Mouse (Mus musculus) adrenal gland (tissue): ENCODE results near the gene Tprgl.

Experiments used
- intact Hi-C: fragments of 180-260 bp; cut with DNase I; formaldehyde crosslinking; loops from one replicate; pipeline ENCODE4 v1.15.1; 2025

Tprgl gene

DNA sequence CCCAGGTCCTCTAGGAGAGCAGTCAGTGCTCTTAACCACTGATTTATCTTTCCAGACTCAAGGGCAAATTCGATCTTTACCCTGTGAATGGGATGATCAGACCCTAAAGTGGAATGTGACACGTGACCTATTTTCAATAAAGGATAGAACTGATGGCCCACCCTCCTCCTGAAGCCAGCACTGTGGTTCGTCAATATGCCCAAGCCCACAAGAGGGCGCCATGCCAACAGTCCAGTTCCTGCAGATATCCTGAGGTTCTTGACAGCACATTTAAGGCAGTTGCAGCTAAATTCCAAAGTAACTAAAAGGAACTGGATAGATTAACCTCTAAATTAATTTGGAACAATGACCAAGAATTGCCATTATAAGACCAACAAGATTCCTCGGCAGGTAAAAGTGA is 6.6 kb upstream of the Tprgl start:
- intact Hi-C loops = loop anchor here (2.0 to 5.0 kb wide), 2 partner anchors 40 to 135 kb away; partner anchors contain the start of gene Arhgef16

DNA sequence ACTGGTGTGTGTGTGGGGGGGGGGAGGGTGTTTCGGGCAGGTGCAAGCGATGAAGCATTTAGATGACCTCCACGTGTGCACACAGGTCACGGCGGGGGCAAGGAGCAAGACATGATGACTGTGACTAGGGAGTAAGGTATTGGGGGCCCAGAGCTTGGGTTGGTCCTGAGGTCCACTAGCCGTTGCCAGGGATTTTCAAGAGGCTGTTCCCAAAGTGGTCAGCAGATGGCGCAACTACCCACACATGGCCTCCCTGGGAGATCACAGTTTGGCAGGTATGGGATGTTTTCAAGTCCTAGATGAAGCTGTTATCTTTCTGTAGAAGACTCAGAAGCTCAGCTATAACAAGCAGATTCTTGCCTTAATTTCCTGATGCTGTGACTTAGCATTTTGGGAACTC is 2.8 kb upstream of the Tprgl start:
- intact Hi-C loops = no loop called here

DNA sequence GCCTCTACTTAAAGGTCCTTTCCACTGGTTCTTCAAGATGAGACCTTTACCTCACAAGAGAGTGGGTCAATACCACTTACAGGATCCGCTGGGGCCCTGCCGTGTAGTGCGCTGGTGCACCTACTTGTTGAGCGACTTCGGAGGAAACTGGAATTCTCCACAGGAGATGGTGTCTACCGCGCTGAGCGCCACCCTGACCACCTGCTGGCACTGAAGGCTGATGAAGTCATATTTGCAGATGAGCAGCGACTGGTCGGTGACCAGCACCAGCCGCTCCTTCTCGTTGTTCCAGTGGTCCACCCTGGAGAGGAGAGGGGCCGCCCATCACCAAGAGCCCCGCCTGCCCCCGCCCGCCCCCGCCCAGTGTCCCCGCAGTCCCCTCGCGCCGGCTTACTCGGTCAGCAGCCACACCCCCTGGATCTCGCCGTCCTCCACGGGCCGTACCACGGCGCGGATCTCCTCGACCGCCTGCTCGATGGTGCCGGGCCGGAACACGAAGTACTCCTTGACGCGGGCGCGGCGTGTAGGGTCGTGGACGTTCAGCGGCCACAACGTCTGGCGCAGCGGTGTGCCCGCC is 417 bp downstream of the Tprgl start:
- intact Hi-C loops = no loop called here

GRCm38 (mm10) chr4:154159002-154159401 is 1.5 kb downstream of the Tprgl start:
- intact Hi-C loops = no loop called here

DNA sequence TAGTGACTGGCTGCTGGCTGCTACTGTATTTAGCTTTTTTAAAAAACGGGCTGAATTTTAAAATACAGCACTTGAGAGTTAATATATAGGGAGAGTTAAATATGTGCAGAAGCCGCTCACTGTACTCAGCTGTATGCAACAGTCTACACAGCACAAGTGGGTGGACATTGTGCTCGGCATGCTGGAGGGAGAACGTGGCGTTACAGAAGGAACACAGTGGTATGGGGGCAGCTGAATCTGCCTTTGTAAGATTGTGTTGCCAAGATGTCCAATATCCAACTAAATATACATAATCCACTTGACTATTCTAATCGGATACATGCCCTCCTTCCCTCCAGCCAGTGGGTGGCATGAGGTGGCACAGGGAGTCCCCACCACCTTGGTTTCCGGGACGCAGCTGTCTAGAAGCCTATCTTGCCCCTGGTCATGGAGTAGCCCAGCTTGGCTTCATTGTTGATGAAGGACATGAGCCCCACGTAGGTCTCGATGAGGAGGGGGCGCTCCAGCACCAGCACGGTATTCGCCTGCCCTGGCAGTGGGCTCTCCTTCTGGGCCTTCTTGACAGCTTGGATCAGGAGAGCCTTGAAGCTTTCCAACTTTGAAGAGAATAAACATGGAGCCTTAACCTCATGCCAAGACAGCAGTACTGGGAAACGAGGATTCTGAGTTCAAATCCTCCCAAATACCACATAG is 2.4 kb downstream of the Tprgl start:
- intact Hi-C loops = no loop called here

- intact Hi-C loops = no loop called here
Measured at GRCm38 (mm10) chr4:154156050-154156449, 4.4 kb downstream of the Tprgl start.

GRCm38 (mm10) chr4:154154104-154154503 is 6.4 kb downstream of the Tprgl start:
- intact Hi-C loops = no loop called here

GRCm38 (mm10) chr4:154146342-154146741 is 14.1 kb downstream of the Tprgl start:
- intact Hi-C loops = loop anchor here (10.0 kb wide), 1 partner anchor 172 kb away; the partner anchor contains the start of genes Cep104 and Dffb

DNA sequence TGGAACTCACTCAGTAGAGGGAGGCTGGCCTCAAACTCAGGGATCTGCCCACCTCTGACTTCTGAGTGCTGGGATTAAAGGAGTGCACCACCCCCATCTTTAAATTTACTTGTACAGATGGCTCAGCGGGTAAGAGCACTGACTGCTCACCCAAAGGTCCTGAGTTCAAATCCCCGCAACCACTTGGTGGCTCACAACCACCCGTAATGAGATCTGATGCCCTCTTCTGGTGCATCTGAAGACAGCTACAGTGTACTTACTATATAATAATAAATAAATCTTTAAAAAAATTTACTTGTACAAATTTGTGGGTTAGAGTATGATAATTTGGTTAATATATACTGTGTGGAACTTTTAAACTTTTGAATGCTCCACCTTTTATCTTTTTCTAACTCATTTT is 15.8 kb downstream of the Tprgl start:
- intact Hi-C loops = loop anchor here (5.0 to 10.0 kb wide), 2 partner anchors 132 to 170 kb away; partner anchors contain the start of genes Cep104, Dffb and Lrrc47

GRCm38 (mm10) chr4:154142211-154143040 is 18.0 kb downstream of the Tprgl start, which contains the start of gene Wrap73:
Gene Wrap73 (plus strand): TSS chr4:154142372.
- intact Hi-C loops = loop anchor here (5.0 to 10.0 kb wide), 2 partner anchors 130 to 168 kb away; partner anchors contain the start of genes Cep104, Dffb and Lrrc47

GRCm38 (mm10) chr4:154141009-154141867 is 19.2 kb downstream of the Tprgl start:
- intact Hi-C loops = loop anchor here (5.0 to 10.0 kb wide), 2 partner anchors 129 to 166 kb away; partner anchors contain the start of genes Cep104, Dffb and Lrrc47

DNA sequence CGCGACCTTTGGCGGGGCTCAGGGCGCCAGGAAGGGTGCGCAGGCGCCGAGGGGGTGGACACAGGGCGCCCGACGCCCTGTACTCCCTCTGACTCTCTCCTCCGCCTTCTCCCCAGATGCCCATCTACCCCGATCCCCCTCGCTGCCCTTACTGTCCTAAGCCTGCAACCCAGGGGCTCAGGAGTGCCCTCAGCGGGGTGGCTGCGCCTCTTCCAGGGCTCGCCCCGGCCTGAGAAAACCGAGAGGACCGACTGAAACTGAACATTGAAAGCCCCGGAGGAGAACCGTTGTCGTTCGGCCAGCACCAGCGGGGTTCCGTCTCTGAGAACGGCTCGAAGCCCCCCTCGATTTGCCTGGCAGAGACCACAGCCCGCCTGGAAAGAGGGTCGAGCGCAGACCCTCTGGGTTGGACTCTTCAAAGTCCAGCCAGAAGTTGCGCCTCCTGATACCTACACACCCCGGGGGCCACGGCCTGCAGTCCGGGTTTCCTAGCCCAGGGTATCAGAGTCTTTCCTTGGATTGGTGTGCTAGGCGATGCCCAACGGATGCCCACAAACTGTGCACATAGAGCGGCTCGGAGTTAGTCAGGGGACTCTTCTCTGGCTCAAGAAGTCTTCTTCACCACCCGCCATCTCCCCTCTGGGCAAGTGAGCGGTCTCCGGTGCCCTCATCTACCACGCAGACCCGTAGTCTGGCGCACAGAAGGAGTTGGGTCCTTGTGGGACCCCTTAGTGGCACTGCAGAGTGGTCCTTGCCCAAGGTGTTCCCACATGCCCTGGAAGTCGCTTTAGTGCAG is 20.1 kb downstream of the Tprgl start:
- intact Hi-C loops = loop anchor here (5.0 to 10.0 kb wide), 2 partner anchors 128 to 166 kb away; partner anchors contain the start of genes Cep104, Dffb and Lrrc47

DNA sequence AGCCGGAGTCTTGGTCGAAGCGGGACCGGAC is 20.5 kb downstream of the Tprgl start, which contains the start of gene Trp73:
TSS of gene Trp73 (minus strand) at position 27 of the 31 bp plus-strand sequence.
- intact Hi-C loops = loop anchor here (5.0 to 10.0 kb wide), 2 partner anchors 128 to 165 kb away; partner anchors contain the start of genes Cep104, Dffb and Lrrc47

GRCm38 (mm10) chr4:154139671-154140181 is 20.7 kb downstream of the Tprgl start:
- intact Hi-C loops = loop anchor here (5.0 to 10.0 kb wide), 2 partner anchors 127 to 165 kb away; partner anchors contain the start of genes Cep104, Dffb and Lrrc47

- intact Hi-C loops = no loop called here
Measured at GRCm38 (mm10) chr4:154137139-154137538, 23.3 kb downstream of the Tprgl start.

DNA sequence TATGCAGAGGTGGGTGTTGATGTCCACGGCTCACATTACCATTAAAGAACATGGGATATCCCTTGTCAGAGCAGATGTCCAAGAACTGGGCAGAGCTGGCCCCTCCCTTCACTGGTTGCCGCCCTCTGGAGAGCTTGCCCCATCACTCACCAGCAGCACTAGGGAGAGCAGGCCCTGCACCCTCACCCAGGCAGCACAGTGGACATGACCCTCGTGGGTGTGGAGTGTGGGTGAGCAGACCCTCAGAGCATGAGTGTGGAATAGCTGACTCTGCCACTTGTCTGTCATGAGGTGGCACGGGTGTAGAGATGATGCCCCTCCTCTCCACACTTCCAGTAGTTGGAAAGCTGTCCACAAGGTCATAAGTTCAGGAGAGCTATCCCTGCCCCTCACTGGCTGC is 25.7 kb downstream of the Tprgl start:
- intact Hi-C loops = no loop called here

DNA sequence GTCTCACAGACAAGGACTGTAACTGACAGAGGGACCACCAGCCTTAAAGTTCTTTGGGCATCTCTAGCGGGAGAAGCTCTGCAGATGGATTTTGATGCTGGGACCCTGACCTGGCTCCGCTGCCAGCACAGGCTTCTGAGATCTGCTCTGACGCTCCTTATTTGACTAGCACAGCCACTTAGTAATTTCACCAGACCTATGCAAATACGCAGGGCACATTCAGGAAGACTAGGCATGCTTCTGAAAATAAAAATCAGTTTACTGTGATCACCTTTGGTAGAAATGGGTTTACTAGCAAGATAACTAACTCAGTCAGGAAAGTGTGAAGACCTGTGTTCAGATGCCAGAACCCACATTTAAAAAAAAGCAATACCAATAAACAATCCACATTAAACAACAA is 28.6 kb downstream of the Tprgl start:
- intact Hi-C loops = no loop called here

DNA sequence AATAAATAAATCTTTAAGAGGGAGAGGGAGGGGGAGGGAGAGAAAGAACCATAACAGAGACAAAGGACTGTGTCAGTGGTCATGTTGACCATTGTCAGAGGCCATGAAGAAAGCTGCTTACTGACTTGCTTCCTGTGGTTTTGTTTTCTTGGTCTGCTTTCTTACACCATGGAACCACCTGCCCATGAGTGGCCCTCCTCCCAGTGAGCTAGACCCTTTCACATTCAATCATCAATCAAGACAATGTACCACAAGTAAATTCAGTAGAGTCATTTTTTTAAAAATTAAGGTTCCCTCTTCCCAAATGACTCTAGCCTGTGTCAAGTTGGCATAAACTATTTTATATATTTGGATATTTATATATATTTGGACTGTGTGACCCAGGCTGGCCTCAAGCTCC is 30.5 kb downstream of the Tprgl start:
- intact Hi-C loops = no loop called here

DNA sequence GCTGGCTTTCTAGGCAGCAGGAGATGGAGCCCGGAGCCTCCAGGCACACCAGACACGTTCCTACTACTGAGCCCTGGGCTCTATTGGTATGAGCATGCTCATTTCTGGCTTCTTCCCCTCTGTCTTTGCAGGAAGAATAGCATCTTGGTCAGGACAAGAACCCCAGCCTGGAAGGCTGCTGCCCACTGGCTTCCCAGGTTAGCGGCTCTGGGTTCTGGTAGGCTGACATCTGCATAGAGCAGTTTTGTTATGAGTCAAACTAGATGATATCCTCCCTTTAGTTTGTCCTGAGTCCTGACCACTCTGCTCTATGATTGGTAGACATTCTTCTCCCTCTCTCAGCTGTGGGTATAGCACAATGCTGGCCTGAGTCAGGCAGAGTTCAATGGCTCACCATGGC is 33.2 kb downstream of the Tprgl start:
- intact Hi-C loops = no loop called here

- intact Hi-C loops = no loop called here
Measured at GRCm38 (mm10) chr4:154125202-154125601, 35.3 kb downstream of the Tprgl start.
